Mouse (Mus musculus): ENCODE results near the gene Olfr76. TPM values are rescaled to one million over a fixed set of nuclear protein-coding genes. Genes with fewer than 3 reads are reported as not detected.
"Not testable (repeated sequence)": the region's sequence is repeated elsewhere in the genome, so short reads cannot be mapped to it uniquely, and the experiment has no call there.

Olfr76 gene
- polyA plus RNA-seq, 1 experiment from 2014 or later, result not detected

DNA sequence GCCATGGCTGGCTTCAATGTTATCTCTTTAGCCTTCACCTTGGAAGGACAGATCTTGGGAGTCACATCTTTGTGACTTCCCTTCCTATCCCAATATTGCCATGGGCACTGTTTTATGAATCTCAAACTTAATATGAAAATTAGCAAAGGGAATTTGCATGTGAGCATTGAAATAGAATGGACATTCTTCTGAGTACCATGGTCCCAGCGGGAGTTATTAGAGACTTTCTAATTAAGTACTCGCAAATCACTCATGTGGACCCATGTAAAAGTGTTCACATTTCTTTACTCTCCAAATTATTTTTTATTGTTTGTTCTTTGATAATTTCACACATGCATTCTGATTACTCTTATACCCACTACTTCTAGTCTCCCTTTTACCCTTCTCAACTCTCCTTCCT is 19.8 kb downstream of the Olfr76 start, which contains the start of gene Olfr1427:
Gene Olfr1427 (minus strand): TSS at position 101 of the 400 bp plus-strand sequence.
- Histone ChIP-seq H3K36me3 (ENCODE audit: control insufficient read depth, insufficient read depth, low read length) (no peaks in the 10 kb centered on the region), H3K4me1 (replicated peaks; ENCODE audit: control insufficient read depth, insufficient read depth, low read length) (0 out of 2 replicates have a peak, but pooled peaks cover 3% of the 10 kb centered on the region), H3K9ac (ENCODE audit: low read length) (no peak within 1 kb of the TSS), H3K4me2 (ENCODE audit: low read depth, low read length) (no peak within 1 kb of the TSS), H3K27me3 (ENCODE audit: control insufficient read depth, insufficient read depth, low read depth, low read length) (no peaks in the 10 kb centered on the region), H3K9me3 (ENCODE audit: control insufficient read depth, low read length) (no peaks in the 10 kb centered on the region), H3K27ac (ENCODE audit: low read length) (no peak within 1 kb of the TSS), H3K4me3 (ENCODE audit: low read length) (no peak within 1 kb of the TSS)
- ATAC-seq (ENCODE audit: low read depth), result no peak
- 96% methylated on average over 2 of the region's 2 CpGs for WGBS

DNA sequence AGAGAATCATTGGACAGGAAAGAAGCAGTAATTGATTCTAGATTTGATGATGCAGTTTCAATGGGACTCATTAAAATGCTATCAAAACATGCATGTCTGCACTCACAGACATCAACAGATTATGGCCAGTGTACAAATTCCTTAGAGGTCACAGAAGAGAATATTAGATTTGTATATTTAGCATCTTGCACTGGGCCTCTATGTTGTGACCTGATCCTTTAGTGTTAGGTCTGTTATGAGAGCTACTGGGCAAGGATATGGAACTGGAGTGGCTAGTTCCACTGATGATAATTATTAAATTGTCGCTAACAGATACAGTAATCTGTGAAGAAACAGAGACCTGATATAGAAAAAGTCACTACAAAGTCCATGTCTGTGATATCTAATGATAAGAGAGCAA is 31.1 kb downstream of the Olfr76 start, which contains the start of gene Olfr1426:
Gene Olfr1426 (minus strand): TSS at position 101 of the 400 bp plus-strand sequence.
- H3K4me2 ChIP-seq (ENCODE audit: low read depth, low read length), result no peak within 1 kb of the TSS
- H3K4me1 ChIP-seq (replicated peaks; ENCODE audit: control insufficient read depth, insufficient read depth, low read length), result no peaks in the 10 kb centered on the region
- no peaks in the 10 kb centered on the region for H3K9me3 ChIP-seq (ENCODE audit: control insufficient read depth, low read length)
- no peak within 1 kb of the TSS for H3K4me3 ChIP-seq (ENCODE audit: low read length)
- no peaks in the 10 kb centered on the region for H3K27me3 ChIP-seq (ENCODE audit: control insufficient read depth, insufficient read depth, low read depth, low read length)
- no peak within 1 kb of the TSS for H3K27ac ChIP-seq (ENCODE audit: low read length)
- ATAC-seq (ENCODE audit: low read depth), result no peak
- whole genome bisulfite sequencing, result 73% methylated on average over 1 of the region's 1 CpGs
- no peak within 1 kb of the TSS for H3K9ac ChIP-seq (ENCODE audit: low read length)
- no peaks in the 10 kb centered on the region for H3K36me3 ChIP-seq (ENCODE audit: control insufficient read depth, insufficient read depth, low read length)

- not testable (repeated sequence) for H3K27ac ChIP-seq (ENCODE audit: low read length); H3K4me1 ChIP-seq (replicated peaks; ENCODE audit: control insufficient read depth, insufficient read depth, low read length); H3K4me2 ChIP-seq (ENCODE audit: low read depth, low read length); H3K9ac ChIP-seq (ENCODE audit: low read length); H3K4me3 ChIP-seq (ENCODE audit: low read length); H3K27me3 ChIP-seq (ENCODE audit: control insufficient read depth, insufficient read depth, low read depth, low read length); ATAC-seq (ENCODE audit: low read depth); H3K36me3 ChIP-seq (ENCODE audit: control insufficient read depth, insufficient read depth, low read length); H3K9me3 ChIP-seq (ENCODE audit: control insufficient read depth, low read length)
- 74% methylated on average over 4 of the region's 4 CpGs for WGBS
These were observed 45.4 kb downstream of the Olfr76 start, which contains the start of gene Olfr1425 for GRCm38 (mm10) chr19:12077631-12078030. TSS of gene Olfr1425 (minus strand) at chr19:12077731.

DNA sequence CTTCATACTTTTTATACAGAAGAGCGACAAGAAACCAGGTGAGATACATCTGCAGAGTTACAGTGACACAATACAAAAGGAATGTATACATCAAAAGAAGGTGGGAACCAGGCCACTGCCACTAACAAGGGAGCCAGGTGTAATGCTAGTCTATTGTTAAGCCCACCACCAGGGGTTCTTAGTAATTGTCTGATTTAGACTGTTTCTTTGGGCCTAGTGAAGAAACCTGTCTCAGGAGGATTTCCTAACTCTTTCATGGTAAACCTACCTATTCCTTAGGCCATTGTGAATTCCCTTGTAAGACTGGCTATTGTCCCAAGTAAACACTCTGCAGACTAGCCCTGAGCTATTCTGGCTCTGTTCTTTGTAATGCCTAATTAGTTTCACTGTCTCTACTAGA is 53.5 kb downstream of the Olfr76 start:
- H3K9me3 ChIP-seq (ENCODE audit: control insufficient read depth, low read length); H3K4me3 ChIP-seq (ENCODE audit: low read length); H3K4me1 ChIP-seq (replicated peaks; ENCODE audit: control insufficient read depth, insufficient read depth, low read length); ATAC-seq (ENCODE audit: low read depth); H3K4me2 ChIP-seq (ENCODE audit: low read depth, low read length); H3K36me3 ChIP-seq (ENCODE audit: control insufficient read depth, insufficient read depth, low read length); H3K27me3 ChIP-seq (ENCODE audit: control insufficient read depth, insufficient read depth, low read depth, low read length); H3K9ac ChIP-seq (ENCODE audit: low read length); H3K27ac ChIP-seq (ENCODE audit: low read length): not testable (repeated sequence)
- 75% methylated on average over 1 of the region's 1 CpGs for WGBS

Other genes starting within 250 kb of the Olfr76 start
- not detected in 2 replicates for gene Olfr1419, start 248.1 kb downstream of the Olfr76 start, polyA plus RNA-seq (2015; fragmentation: Nextera tagmentation; extraction: Ambion mirVana)
- 0.05 TPM in 1 of 2 replicates, not detected in the other for gene Olfr1420, start 236.6 kb downstream of the Olfr76 start, polyA plus RNA-seq (2015; fragmentation: Nextera tagmentation; extraction: Ambion mirVana)
- 18.9 and 19.0 TPM in 2 replicates for gene Patl1, start 210.8 kb downstream of the Olfr76 start, polyA plus RNA-seq (2015; fragmentation: Nextera tagmentation; extraction: Ambion mirVana)
- gene Osbp, start 157.3 kb downstream of the Olfr76 start, polyA plus RNA-seq (2015; fragmentation: Nextera tagmentation; extraction: Ambion mirVana), result 3.1 and 4.0 TPM in 2 replicates
- gene Olfr1423, start 81.9 kb downstream of the Olfr76 start, polyA plus RNA-seq (2015; fragmentation: Nextera tagmentation; extraction: Ambion mirVana), result not detected in 2 replicates
- not detected in 2 replicates for gene Olfr1424, start 60.5 kb downstream of the Olfr76 start, polyA plus RNA-seq (2015; fragmentation: Nextera tagmentation; extraction: Ambion mirVana)
- gene Olfr1425, start 45.5 kb downstream of the Olfr76 start, polyA plus RNA-seq (2015; fragmentation: Nextera tagmentation; extraction: Ambion mirVana), result not detected in 2 replicates
- not detected in 2 replicates for gene Olfr1426, start 31.2 kb downstream of the Olfr76 start, polyA plus RNA-seq (2015; fragmentation: Nextera tagmentation; extraction: Ambion mirVana)
- not detected in 2 replicates for gene Olfr1427, start 19.9 kb downstream of the Olfr76 start, polyA plus RNA-seq (2015; fragmentation: Nextera tagmentation; extraction: Ambion mirVana)
- not detected in 2 replicates for gene Olfr1428, start 7.3 kb downstream of the Olfr76 start, polyA plus RNA-seq (2015; fragmentation: Nextera tagmentation; extraction: Ambion mirVana)
- not detected in 2 replicates for gene Olfr1555-ps1, start 46.9 kb upstream of the Olfr76 start, polyA plus RNA-seq (2015; fragmentation: Nextera tagmentation; extraction: Ambion mirVana)
- not detected in 2 replicates for gene Olfr1431, start 77.4 kb upstream of the Olfr76 start, polyA plus RNA-seq (2015; fragmentation: Nextera tagmentation; extraction: Ambion mirVana)
- not detected in 2 replicates for gene Olfr1432, start 109.4 kb upstream of the Olfr76 start, polyA plus RNA-seq (2015; fragmentation: Nextera tagmentation; extraction: Ambion mirVana)
- gene Olfr262, start 118.5 kb upstream of the Olfr76 start, polyA plus RNA-seq (2015; fragmentation: Nextera tagmentation; extraction: Ambion mirVana), result not detected in 2 replicates
- not detected in 2 replicates for gene Olfr235, start 137.8 kb upstream of the Olfr76 start, polyA plus RNA-seq (2015; fragmentation: Nextera tagmentation; extraction: Ambion mirVana)
- not detected in 2 replicates for gene Olfr1434, start 156.7 kb upstream of the Olfr76 start, polyA plus RNA-seq (2015; fragmentation: Nextera tagmentation; extraction: Ambion mirVana)
- not detected in 2 replicates for gene Olfr1436, start 175.9 kb upstream of the Olfr76 start, polyA plus RNA-seq (2015; fragmentation: Nextera tagmentation; extraction: Ambion mirVana)
- gene Olfr1437, start 201.9 kb upstream of the Olfr76 start, polyA plus RNA-seq (2015; fragmentation: Nextera tagmentation; extraction: Ambion mirVana), result not detected in 2 replicates
- not detected in 2 replicates for gene Olfr1438-ps1, start 212.7 kb upstream of the Olfr76 start, polyA plus RNA-seq (2015; fragmentation: Nextera tagmentation; extraction: Ambion mirVana)

Data from lung, embryonic 16.5 days (tissue).